Mouse (Mus musculus): ENCODE data around the gene Tmem200a. TPM values are rescaled to one million over a fixed set of nuclear protein-coding genes. Genes with fewer than 3 reads are reported as not detected.

The Tmem200a gene
- 8.3 and 10.4 TPM in 2 replicates for polyA plus RNA-seq (2014; fragmentation: Nextera tagmentation; extraction: Ambion mirVana)

DNA sequence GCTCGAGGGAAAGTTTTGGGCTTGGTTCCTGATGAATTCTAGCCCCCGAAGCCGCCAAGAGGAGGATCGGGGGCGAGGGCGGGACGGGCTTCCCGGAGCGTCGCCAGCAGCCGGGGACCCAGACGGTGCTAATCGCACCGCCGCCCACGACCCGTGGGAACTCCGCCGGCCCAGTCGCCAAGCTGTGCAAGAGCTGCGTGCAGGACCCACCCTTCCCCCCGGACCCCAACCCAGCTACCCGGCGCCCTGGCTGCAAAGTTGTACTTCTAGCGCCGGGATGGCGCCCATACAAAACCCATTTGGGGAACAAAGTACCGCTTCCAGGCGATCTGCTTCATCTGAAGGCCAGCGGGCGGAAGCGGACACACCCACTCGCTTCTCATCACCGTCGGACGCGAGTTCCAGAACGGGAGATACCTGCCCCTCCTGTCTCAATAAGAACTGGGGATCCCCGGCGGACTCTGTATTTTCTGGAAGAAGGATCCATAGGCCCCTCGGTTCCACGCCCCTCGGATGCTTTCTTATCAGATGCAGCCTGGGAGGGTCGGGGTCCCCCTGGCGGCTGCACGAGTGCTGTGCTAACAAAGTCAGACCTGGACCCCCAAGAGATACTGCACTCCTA lies at the start of gene Tmem200a:
TSS of gene Tmem200a (minus strand) at position 532 of the 622 bp plus-strand sequence.
- ATAC-seq (replicated peaks; ENCODE audit: insufficient number of reproducible peaks, low FRiP score, low TSS enrichment, low read depth) (peak; percentile 86), DNase-seq (ENCODE audit: low spot score) (peak; percentile 86)
- Histone ChIP-seq H3K4me2 (ENCODE audit: low read depth, low read length) (peak within 1 kb of the TSS; percentile 98), H3K27me3 (ENCODE audit: control insufficient read depth, insufficient read depth, low read length) (peaks cover 4% of the 10 kb centered on the region; the same call in 1 of the 2 replicates), H3K4me3 (ENCODE audit: low read depth, low read length) (peak within 1 kb of the TSS; percentile 56), H3K27ac (replicated peaks; ENCODE audit: low read depth, low read length) (no peak within 1 kb of the TSS), H3K9me3 (replicated peaks; ENCODE audit: control insufficient read depth, low read length) (no peaks in the 10 kb centered on the region), H3K9ac (replicated peaks; ENCODE audit: low read length) (peak within 1 kb of the TSS; percentile 69), H3K36me3 (replicated peaks; ENCODE audit: control insufficient read depth, insufficient read depth, low read depth, low read length) (no peaks in the 10 kb centered on the region), H3K4me1 (ENCODE audit: control insufficient read depth, insufficient read depth, low read length) (no peaks in the 10 kb centered on the region; the same call in 1 of the 2 replicates)
- under 1% methylated on average over 45 of the region's 46 CpGs for WGBS

DNA sequence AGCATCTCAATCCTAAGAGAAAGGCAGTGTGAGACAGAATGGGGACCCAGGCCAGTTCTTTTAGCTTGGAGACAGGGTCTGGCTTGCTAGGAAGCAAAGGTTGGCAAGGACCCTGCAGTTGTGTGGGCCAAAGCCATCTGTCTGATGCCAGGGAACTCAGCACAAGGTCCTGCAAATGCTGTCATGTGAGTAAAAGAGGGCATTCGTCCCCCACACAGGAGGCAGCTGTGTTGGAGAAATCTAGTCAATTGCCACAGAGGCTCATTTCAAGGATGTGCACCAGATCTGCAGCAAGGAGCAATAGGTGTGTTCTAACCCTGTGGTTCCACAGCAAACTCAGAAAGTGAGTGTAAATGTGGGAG lies 41.0 kb upstream of the Tmem200a start:
- Histone ChIP-seq H3K9ac (replicated peaks; ENCODE audit: low read length) (no peak overlapping the region), H3K4me2 (ENCODE audit: low read depth, low read length) (no peak overlapping the region)
- 74% methylated on average over 1 of the region's 1 CpGs for WGBS

DNA sequence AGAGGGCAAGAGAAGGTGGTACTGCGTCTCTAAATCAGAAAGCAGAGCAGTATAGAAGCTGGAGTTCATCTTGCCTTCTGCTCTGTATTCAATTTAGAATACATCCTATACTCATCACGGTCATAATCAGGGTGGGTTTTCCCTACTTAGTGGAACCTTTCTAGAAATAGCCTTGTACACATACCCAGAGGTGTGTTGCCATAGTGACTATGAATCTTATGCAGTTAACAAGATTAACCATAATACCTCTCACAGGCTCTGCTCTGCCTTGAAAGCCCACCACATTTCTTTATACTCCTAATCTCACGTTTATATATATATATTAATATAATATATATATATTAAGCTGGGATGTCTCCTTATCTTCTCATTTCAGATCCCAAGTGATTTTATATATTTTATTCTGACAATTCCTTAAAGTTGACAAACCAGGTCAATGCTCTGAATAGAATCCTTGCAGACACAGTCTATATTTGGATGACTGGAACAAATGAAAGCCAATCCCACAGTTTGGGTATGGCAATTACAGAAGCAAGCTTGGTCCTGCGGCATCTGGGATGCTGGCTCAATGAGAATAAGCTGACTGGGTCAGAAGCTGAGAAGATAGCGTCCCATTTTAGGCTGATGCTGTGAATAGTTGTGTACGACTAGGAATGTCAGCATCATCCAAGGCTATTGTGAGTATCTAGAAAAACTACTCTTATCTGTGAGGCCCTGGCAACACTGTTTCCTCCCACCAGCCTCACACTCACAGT lies 40.4 kb upstream of the Tmem200a start:
- 90% methylated on average over 6 of the region's 6 CpGs for WGBS
- no peaks in the 10 kb centered on the region for H3K9me3 ChIP-seq (replicated peaks; ENCODE audit: control insufficient read depth, low read length)

More for the DNA sequence above, 41.0 kb upstream of the Tmem200a start:
- no peaks in the 10 kb centered on the region for H3K9me3 ChIP-seq (replicated peaks; ENCODE audit: control insufficient read depth, low read length)
- DNase-seq (ENCODE audit: low spot score) (no peak), ATAC-seq (replicated peaks; ENCODE audit: insufficient number of reproducible peaks, low FRiP score, low TSS enrichment, low read depth) (no peak)
- no peaks in the 10 kb centered on the region for H3K4me1 ChIP-seq (ENCODE audit: control insufficient read depth, insufficient read depth, low read length)
- no peaks in the 10 kb centered on the region for H3K27me3 ChIP-seq (ENCODE audit: control insufficient read depth, insufficient read depth, low read length)
- no peaks in the 10 kb centered on the region for H3K36me3 ChIP-seq (replicated peaks; ENCODE audit: control insufficient read depth, insufficient read depth, low read depth, low read length)
- H3K4me3 ChIP-seq (ENCODE audit: low read depth, low read length), result no peak overlapping the region
- no peak overlapping the region for H3K27ac ChIP-seq (replicated peaks; ENCODE audit: low read depth, low read length)

DNA sequence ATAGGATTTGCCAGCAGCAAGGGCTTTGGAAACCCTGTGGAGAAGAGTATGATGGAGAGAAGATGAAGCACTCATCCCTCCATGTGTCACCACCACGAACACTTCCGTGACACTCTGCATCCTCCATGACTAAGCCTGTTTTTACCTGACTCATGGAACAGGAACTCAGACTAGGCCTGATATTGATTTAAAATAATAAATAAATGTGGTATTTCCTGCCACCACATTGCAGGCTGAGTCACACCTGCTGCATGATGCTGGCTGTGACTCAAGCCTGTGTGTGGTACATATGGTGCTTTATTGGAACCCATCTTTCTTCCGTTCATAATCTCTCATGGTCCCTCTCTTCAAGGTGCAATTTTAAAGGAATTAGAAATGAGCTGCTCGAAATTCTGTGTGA lies 35.6 kb upstream of the Tmem200a start:
- WGBS, result 78% methylated on average over 4 of the region's 4 CpGs
- H3K4me2 ChIP-seq (ENCODE audit: low read depth, low read length), result no peak overlapping the region
- no peak overlapping the region for H3K27ac ChIP-seq (replicated peaks; ENCODE audit: low read depth, low read length)
- no peak overlapping the region for H3K9ac ChIP-seq (replicated peaks; ENCODE audit: low read length)
- H3K36me3 ChIP-seq (replicated peaks; ENCODE audit: control insufficient read depth, insufficient read depth, low read depth, low read length), result no peaks in the 10 kb centered on the region
- no peaks in the 10 kb centered on the region for H3K4me1 ChIP-seq (ENCODE audit: control insufficient read depth, insufficient read depth, low read length)
- H3K9me3 ChIP-seq (replicated peaks; ENCODE audit: control insufficient read depth, low read length), result no peaks in the 10 kb centered on the region
- H3K4me3 ChIP-seq (ENCODE audit: low read depth, low read length), result no peak overlapping the region
- no peak for ATAC-seq (replicated peaks; ENCODE audit: insufficient number of reproducible peaks, low FRiP score, low TSS enrichment, low read depth)
- no peak for DNase-seq (ENCODE audit: low spot score)
- no peaks in the 10 kb centered on the region for H3K27me3 ChIP-seq (ENCODE audit: control insufficient read depth, insufficient read depth, low read length)

More for the DNA sequence above, 40.4 kb upstream of the Tmem200a start:
- H3K27me3 ChIP-seq (ENCODE audit: control insufficient read depth, insufficient read depth, low read length), result no peaks in the 10 kb centered on the region
- no peaks in the 10 kb centered on the region for H3K36me3 ChIP-seq (replicated peaks; ENCODE audit: control insufficient read depth, insufficient read depth, low read depth, low read length)
- no peaks in the 10 kb centered on the region for H3K4me1 ChIP-seq (ENCODE audit: control insufficient read depth, insufficient read depth, low read length)
- H3K4me3 ChIP-seq (ENCODE audit: low read depth, low read length), result no peak overlapping the region
- no peak overlapping the region for H3K4me2 ChIP-seq (ENCODE audit: low read depth, low read length)
- DNase-seq (ENCODE audit: low spot score) (no peak), ATAC-seq (replicated peaks; ENCODE audit: insufficient number of reproducible peaks, low FRiP score, low TSS enrichment, low read depth) (no peak)
- no peak overlapping the region for H3K27ac ChIP-seq (replicated peaks; ENCODE audit: low read depth, low read length)
- no peak overlapping the region for H3K9ac ChIP-seq (replicated peaks; ENCODE audit: low read length)

DNA sequence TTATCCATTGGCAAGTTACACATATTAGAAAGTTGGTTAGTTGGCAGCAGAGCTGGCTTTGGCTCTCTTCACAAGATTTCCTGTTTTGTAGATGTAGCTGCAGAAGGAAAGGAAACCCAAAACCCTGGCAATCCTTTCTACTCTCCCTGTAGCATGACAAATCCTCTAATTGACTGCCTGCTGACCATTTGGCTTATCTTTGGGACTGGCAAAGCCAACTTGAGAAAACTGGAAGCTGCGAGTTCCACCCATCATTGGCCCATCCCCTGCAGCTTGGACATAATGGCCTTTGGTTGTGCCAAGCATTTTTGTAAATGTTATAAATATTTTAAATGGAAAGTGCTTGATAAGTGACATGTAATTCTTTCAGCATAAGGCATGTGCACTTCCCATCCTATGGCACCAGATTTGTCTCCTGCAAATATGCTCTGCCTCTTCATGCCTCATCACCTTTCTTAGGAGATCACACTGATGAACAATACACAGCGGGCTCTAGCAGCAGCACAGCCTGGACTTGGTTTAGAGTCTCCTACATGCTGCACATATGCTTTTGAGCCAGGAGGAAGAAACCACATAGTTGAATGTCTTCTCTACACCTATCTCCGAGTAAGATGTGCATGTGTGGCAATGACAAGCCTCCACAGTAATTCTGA lies 24.6 kb upstream of the Tmem200a start:
- H3K27me3 ChIP-seq (ENCODE audit: control insufficient read depth, insufficient read depth, low read length), result no peaks in the 10 kb centered on the region
- H3K9me3 ChIP-seq (replicated peaks; ENCODE audit: control insufficient read depth, low read length), result no peaks in the 10 kb centered on the region
- H3K9ac ChIP-seq (replicated peaks; ENCODE audit: low read length), result no peak overlapping the region
- H3K4me2 ChIP-seq (ENCODE audit: low read depth, low read length), result no peak overlapping the region
- H3K27ac ChIP-seq (replicated peaks; ENCODE audit: low read depth, low read length), result no peak overlapping the region
- H3K4me1 ChIP-seq (ENCODE audit: control insufficient read depth, insufficient read depth, low read length), result no peaks in the 10 kb centered on the region
- no peak for DNase-seq (ENCODE audit: low spot score)
- WGBS, result 79% methylated on average over 3 of the region's 3 CpGs
- no peak for ATAC-seq (replicated peaks; ENCODE audit: insufficient number of reproducible peaks, low FRiP score, low TSS enrichment, low read depth)
- H3K36me3 ChIP-seq (replicated peaks; ENCODE audit: control insufficient read depth, insufficient read depth, low read depth, low read length), result no peaks in the 10 kb centered on the region
- no peak overlapping the region for H3K4me3 ChIP-seq (ENCODE audit: low read depth, low read length)

DNA sequence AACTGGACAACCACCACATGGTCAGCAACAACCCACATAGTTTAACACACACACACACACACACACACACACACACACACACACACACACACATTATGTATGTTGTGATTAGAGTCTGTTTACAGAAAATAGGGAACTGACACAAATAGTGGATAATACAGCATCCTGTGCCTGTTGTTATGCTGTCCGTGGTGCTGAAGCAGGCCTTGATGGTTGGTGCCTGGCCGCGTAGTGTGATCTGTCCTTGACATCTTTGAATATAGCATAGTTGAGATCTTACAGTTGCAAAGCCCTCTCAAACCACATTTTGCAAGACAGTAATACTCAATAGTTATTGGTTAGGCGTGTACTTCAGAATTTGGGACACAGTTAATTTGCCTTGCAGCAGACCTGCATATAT lies 3.2 kb upstream of the Tmem200a start:
- Histone ChIP-seq H3K4me2 (ENCODE audit: low read depth, low read length) (no peak overlapping the region), H3K27me3 (ENCODE audit: control insufficient read depth, insufficient read depth, low read length) (peaks cover 4% of the 10 kb centered on the region; the same call in 1 of the 2 replicates), H3K4me1 (ENCODE audit: control insufficient read depth, insufficient read depth, low read length) (no peaks in the 10 kb centered on the region; the same call in 1 of the 2 replicates), H3K9ac (replicated peaks; ENCODE audit: low read length) (no peak overlapping the region), H3K36me3 (replicated peaks; ENCODE audit: control insufficient read depth, insufficient read depth, low read depth, low read length) (no peaks in the 10 kb centered on the region), H3K9me3 (replicated peaks; ENCODE audit: control insufficient read depth, low read length) (no peaks in the 10 kb centered on the region), H3K4me3 (ENCODE audit: low read depth, low read length) (no peak overlapping the region), H3K27ac (replicated peaks; ENCODE audit: low read depth, low read length) (no peak overlapping the region)
- 70% methylated on average over 4 of the region's 4 CpGs for WGBS
- ATAC-seq (replicated peaks; ENCODE audit: insufficient number of reproducible peaks, low FRiP score, low TSS enrichment, low read depth) (no peak), DNase-seq (ENCODE audit: low spot score) (peak; percentile 69)

DNA sequence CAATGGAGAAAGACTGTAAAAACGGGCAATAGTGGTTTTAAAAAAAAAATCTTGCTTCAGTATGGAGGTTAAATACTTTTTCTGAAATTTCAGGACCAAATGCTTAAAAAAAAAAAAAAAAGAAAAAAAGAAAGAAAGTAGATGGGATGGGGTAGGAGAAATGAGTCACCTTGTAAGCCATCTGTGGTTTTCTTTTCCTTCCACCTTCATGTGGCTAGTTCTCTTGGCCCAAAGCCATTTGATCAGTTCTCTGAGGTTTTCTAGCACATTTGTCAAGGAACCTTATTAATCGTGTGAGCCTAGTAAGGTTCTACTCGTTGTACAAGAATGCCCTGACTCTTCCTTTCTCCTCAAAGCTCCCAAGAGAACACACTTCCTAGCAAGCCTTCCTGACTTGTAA lies 826 bp upstream of the Tmem200a start:
- no peak overlapping the region for H3K4me3 ChIP-seq (ENCODE audit: low read depth, low read length)
- ATAC-seq (replicated peaks; ENCODE audit: insufficient number of reproducible peaks, low FRiP score, low TSS enrichment, low read depth) (no peak), DNase-seq (ENCODE audit: low spot score) (no peak)
- H3K9ac ChIP-seq (replicated peaks; ENCODE audit: low read length), result no peak overlapping the region
- H3K27me3 ChIP-seq (ENCODE audit: control insufficient read depth, insufficient read depth, low read length), result peaks cover 4% of the 10 kb centered on the region; the same call in 1 of the 2 replicates
- no peaks in the 10 kb centered on the region for H3K36me3 ChIP-seq (replicated peaks; ENCODE audit: control insufficient read depth, insufficient read depth, low read depth, low read length)
- H3K27ac ChIP-seq (replicated peaks; ENCODE audit: low read depth, low read length), result no peak overlapping the region
- 75% methylated on average over 3 of the region's 3 CpGs for WGBS
- H3K4me2 ChIP-seq (ENCODE audit: low read depth, low read length), result no peak overlapping the region
- H3K4me1 ChIP-seq (ENCODE audit: control insufficient read depth, insufficient read depth, low read length), result no peaks in the 10 kb centered on the region; the same call in 1 of the 2 replicates
- no peaks in the 10 kb centered on the region for H3K9me3 ChIP-seq (replicated peaks; ENCODE audit: control insufficient read depth, low read length)
